Mouse (Mus musculus): ENCODE results near the gene Capzb. TPM values are rescaled to one million over a fixed set of nuclear protein-coding genes. Genes with fewer than 3 reads are reported as not detected.

Capzb gene
- total RNA-seq, 2 experiments from 2014 or later: 35.6 to 94.3 TPM

- no peak for ATAC-seq (replicated peaks; ENCODE audit: low FRiP score, poor library complexity, severe bottlenecking)
Observed at GRCm38 (mm10) chr4:139206353-139207045, 13.8 kb downstream of the Capzb start.

DNA sequence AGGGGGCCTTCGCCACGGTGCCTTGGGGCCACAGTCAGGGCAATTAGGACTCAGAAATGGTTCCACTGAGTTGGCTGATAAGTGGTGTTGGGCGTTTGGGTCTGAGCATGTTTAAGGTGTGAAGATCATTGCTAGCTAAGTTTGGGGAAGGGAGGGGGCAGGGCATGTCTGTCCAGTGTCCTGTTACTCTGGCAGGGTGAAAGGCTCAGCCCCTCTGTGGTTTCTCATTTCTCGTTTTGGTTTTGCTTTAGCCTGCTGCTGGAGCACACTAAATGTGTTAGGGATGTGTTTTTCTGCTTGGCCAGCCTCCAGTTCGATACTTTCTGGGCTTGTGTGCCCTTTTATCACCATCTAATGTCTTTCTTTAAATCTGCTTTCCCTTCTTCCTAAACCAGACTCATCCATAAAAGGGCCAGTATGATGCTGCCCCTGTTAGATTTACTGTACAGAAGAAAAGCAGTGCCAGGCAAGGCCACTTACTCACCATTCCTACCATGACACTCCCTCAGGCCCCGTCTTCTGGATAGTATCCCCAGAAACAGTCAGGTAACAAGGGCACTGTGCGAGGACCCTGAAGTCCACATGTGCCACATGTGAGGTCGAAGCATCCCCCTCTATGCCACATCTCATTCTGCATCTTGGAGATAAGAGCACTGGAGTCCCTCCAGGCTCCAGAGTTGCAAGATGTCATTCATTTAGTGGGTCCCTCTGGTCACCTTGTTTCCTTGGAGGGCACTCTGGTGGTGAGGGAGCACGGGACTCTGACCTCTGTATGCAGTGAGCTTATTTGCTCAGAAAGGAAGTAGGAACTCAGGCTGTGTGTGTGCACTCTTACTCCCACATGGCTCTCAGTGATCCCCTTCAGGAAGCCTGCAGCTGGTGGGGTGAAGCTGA is 15.8 kb downstream of the Capzb start:
- ATAC-seq (replicated peaks; ENCODE audit: low FRiP score, poor library complexity, severe bottlenecking): no peak

DNA sequence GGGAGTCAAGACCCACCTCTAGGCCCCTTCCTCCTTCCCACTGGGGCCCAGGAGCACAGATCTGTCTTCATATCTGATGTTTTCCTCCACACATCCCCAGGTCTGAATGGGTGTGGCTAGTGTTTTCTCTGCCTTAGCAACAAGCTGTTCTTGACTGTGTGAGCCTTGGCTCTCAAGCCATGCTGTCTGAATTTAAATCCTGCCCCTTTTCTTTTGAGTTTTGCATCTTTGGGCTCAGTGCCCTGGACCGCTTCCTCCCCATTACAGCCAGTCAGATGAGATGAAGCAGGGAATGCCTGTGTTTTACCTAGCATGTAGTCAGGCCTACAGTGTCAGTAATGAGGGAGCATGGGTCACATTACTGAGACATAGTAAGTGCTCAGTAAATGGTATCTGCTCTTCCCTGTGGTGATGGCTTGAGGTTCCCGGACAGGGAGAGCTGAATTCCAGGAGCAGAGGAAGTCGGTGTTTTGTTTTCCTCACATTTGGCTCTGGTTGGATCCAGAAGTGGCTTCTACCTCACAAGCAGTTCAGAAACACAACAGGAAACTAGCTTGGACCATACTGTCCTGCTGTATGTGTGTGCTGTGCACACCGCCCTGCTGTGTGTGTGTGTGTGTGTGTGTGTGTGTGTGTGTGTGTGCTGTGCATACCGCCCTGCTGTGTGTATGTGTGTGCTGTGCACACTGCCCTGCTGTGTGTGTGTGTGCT is 16.6 kb downstream of the Capzb start:
- no peak for ATAC-seq (replicated peaks; ENCODE audit: low FRiP score, poor library complexity, severe bottlenecking)

DNA sequence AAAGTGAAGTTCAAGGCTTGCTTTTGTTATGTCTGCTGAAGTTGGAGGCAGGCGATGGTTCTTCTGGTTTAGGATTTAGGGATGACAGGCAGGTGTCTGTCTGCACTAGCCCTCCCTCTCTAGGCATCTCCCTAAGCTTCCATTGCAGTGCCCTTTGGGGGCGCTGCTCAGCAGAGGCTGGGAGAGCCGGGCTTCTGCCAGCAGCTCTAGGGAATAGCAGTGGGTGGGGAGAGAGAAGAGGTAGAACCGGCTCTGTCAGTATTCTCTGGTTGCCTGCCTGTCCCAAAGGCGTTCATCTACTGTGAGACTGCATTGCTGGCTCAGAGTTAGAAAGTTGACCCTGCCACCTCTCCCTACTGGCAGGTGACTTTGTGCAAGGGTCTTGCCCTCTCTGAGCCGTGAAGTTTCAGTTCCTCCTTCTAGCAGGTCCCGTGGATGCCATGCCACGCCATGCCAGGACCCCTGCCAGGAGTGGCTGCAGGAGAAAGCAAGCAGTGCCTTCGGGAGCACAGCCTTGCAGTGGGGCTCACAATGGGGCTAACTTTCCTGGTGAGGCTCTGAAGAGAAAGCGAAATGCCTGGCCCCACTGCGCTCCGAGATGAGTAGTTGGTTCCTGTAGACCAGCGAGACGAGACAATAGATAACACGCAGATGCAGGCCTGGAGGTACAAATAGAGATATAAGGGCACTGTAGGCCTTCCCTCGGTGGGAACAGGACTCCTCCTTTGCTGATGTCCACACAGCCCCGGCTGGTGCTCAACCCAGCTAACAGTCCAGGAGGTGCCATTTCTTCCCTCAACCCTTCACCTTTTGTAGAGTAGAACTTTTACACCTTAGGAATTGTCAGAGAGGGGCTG is 19.5 kb downstream of the Capzb start:
- ATAC-seq (replicated peaks; ENCODE audit: low FRiP score, poor library complexity, severe bottlenecking): peak; percentile 51; the same call in 1 of the 2 replicates

GRCm38 (mm10) chr4:139213086-139213485 is 20.4 kb downstream of the Capzb start:
- no peak for ATAC-seq (replicated peaks; ENCODE audit: low FRiP score, poor library complexity, severe bottlenecking)

- no peak for ATAC-seq (replicated peaks; ENCODE audit: low FRiP score, poor library complexity, severe bottlenecking)
Observed at GRCm38 (mm10) chr4:139213935-139214371, 21.3 kb downstream of the Capzb start.

DNA sequence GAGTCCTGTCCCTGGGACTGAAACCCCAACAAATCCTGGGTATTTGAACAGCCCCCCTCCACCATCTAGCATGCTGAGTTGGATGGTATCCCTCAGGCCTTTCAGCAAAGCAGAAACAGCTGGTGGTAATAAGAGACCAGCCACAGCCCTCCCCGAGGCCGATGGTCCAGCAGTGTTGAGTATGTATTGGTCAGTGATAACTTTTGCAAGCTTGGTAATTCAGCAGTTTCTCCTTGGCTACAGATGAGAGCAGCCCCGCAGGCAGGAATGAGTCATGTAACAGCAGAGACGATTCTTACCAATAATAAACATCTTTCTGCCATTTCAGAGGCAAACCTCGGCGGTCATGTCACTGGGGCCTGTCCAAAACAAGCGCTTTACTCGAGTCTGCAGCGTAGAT is 23.9 kb downstream of the Capzb start:
- no peak for ATAC-seq (replicated peaks; ENCODE audit: low FRiP score, poor library complexity, severe bottlenecking)

GRCm38 (mm10) chr4:139218539-139218938 is 25.8 kb downstream of the Capzb start:
- no peak for ATAC-seq (replicated peaks; ENCODE audit: low FRiP score, poor library complexity, severe bottlenecking)

- ATAC-seq (replicated peaks; ENCODE audit: low FRiP score, poor library complexity, severe bottlenecking): no peak
Observed at GRCm38 (mm10) chr4:139219656-139220055, 27.0 kb downstream of the Capzb start.

DNA sequence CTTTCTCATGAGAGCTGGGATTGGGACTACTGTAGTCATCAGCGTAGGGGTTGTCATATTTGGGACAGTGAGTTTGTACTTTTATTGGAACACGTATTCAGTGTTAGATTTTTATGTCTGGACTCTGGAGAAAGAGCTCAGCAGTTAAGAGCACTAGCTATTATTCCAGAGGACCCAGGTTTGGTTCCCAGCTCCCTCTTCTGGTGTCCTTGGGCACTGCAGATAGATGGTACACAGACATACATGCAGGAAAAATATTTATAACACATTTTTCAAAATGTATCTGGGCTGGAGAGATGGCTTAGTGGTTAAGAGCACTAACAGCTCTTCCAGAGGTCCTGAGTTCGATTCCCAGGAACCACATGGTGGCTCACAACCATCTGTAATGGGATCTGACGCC is 28.3 kb downstream of the Capzb start:
- no peak for ATAC-seq (replicated peaks; ENCODE audit: low FRiP score, poor library complexity, severe bottlenecking)

DNA sequence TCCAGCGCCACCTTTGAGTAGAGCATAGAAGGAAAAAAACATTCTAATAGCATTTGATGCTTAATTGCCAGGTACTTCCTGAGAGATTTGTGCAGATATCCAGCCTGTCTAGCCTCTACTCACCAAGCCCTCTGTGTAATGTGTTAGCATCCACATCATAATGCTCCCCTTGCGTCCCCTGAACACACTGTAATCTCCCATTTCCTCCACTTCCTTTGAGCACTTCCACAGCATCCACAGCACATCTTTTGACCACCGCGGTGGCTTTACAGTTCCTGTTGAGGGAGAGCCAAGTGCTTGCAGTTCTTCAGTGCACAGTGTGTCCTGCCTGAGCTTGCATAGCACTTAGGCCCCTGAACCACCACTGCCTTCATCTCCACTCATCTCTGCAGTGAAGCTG is 29.1 kb downstream of the Capzb start:
- ATAC-seq (replicated peaks; ENCODE audit: low FRiP score, poor library complexity, severe bottlenecking): no peak

- no peak for ATAC-seq (replicated peaks; ENCODE audit: low FRiP score, poor library complexity, severe bottlenecking)
Observed at GRCm38 (mm10) chr4:139225115-139225514, 32.4 kb downstream of the Capzb start.

GRCm38 (mm10) chr4:139225944-139226343 is 33.2 kb downstream of the Capzb start:
- ATAC-seq (replicated peaks; ENCODE audit: low FRiP score, poor library complexity, severe bottlenecking): no peak

DNA sequence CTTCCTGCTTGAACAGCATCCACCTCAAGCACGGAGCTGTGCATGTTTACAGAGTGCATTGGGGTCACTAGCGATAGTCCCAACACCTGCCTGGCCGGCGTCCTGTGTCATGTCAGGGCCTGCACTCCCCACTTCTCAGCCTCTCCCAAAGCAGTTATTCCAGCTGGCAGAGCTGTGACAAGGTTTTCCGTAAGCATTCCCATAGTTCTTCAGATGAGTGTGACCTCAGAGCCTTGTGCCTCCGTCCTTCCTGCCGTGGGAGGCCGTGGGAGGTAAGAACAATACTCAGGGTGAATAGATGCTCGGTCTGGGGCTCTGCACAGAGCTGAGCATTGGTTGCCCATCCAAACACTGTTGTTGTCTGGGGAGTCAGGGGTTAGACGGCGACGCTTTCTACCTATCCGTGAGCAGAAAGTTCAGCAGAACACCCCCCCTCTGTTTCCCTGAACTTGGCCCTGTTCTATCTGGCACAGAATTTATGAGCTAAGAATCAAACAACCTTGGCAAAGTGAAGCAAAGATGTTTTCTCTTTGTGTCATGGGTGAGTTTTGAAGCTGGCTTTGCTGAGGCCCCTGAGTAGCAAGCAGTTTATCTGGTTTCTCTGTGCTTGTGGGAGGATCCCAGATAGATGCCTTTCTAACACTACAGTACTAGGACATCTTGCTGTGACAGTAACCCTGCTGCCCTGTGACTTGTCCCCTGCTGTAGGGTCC is 34.0 kb downstream of the Capzb start:
- ATAC-seq (replicated peaks; ENCODE audit: low FRiP score, poor library complexity, severe bottlenecking): no peak

DNA sequence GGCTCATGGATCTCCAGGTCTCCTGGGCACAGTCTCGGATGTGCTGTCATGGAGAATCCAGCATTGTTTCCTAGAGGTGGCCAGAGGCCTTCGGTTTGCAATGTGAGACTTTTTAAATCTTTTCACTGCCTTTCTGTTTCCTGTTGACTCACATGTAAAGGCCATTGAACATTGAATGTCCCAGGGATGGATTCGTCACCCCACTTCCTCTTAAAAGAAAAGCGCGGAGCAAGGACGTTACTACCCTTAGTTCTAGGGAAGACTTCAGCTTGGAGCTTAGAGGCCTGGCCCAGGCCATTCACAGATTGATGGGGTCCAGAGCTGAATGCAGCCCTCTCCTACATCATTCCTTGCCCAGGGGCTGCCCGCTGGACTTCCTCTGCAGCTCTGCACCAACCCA is 35.2 kb downstream of the Capzb start:
- no peak for ATAC-seq (replicated peaks; ENCODE audit: low FRiP score, poor library complexity, severe bottlenecking)

DNA sequence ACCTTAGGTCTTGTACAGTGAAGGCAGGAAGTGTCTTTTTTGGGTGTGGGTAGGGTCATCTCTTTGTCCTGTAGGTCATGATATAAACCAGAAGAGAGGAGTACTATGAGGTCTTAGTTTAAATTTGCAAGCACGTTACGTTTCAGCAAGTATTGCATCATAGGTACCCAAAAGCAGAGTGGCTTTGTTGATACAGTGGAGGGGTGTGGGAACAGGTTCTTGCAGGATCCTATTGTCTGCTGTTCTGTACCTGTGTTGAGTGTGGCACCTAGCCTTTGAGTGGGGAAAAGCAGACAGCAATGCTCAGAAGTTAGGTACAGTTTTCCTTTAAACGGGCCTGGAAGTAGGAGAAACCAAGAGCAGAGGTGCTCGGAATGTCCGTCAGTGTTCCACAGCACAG is 36.6 kb downstream of the Capzb start:
- ATAC-seq (replicated peaks; ENCODE audit: low FRiP score, poor library complexity, severe bottlenecking): no peak

- no peak for ATAC-seq (replicated peaks; ENCODE audit: low FRiP score, poor library complexity, severe bottlenecking)
Observed at GRCm38 (mm10) chr4:139230376-139231120, 37.8 kb downstream of the Capzb start.

- no peak for ATAC-seq (replicated peaks; ENCODE audit: low FRiP score, poor library complexity, severe bottlenecking)
Observed at GRCm38 (mm10) chr4:139231163-139231562, 38.5 kb downstream of the Capzb start.
